Mouse (Mus musculus) forebrain, embryonic 11.5 days (tissue): ENCODE data around the gene Msl1. TPM values are rescaled to one million over a fixed set of nuclear protein-coding genes. Genes with fewer than 3 reads are reported as not detected.
A peak's percentile ranks its signal among the peaks of the same experiment; 100 is the strongest.

Experiments used
- ATAC-seq: fragments of 200-750 bp; cut with Nextera tagmentation; replicated peaks from 2 replicates; pipeline ENCODE4 v1.8.0; 2017; ENCODE audit warnings: moderate TSS enrichment; ENCODE audit not compliant: low FRiP score
- DNase-seq: peaks from one replicate; pipeline ENCODE4 v3.0.0-alpha.2; 2017; ENCODE audit warnings: low spot score
- H3K27ac ChIP-seq: fragments of 300-500 bp; sonication (generic); 2 replicates; pipeline ENCODE4 v1.5.1; 2014; ENCODE audit warnings: low read depth, low read length
- H3K27me3 ChIP-seq: fragments of 300-500 bp; sonication (generic); 2 replicates; pipeline ENCODE4 v1.6.1; 2014; ENCODE audit warnings: mild to moderate bottlenecking, low read length, mixed read lengths; ENCODE audit not compliant: control insufficient read depth, insufficient read depth
- H3K36me3 ChIP-seq: fragments of 300-500 bp; sonication (generic); 2 replicates; pipeline ENCODE4 v1.6.1; 2014; ENCODE audit warnings: mild to moderate bottlenecking, low read length, moderate library complexity, mixed read lengths; ENCODE audit not compliant: control insufficient read depth, insufficient read depth
- H3K4me1 ChIP-seq: fragments of 300-500 bp; sonication (generic); replicated peaks from 2 replicates; pipeline ENCODE4 v1.6.1; 2014; ENCODE audit warnings: low read length, mixed read lengths; ENCODE audit not compliant: control insufficient read depth, insufficient read depth
- H3K4me2 ChIP-seq: fragments of 300-500 bp; sonication (generic); 2 replicates; pipeline ENCODE4 v1.6.1; 2014; ENCODE audit warnings: low read depth, mild to moderate bottlenecking, low read length, moderate library complexity, mixed read lengths; ENCODE audit not compliant: severe bottlenecking
- H3K4me3 ChIP-seq: fragments of 300-500 bp; sonication (generic); 2 replicates; pipeline ENCODE4 v1.5.1; 2014; ENCODE audit warnings: low read depth, low read length
- H3K9ac ChIP-seq: fragments of 300-500 bp; sonication (generic); 2 replicates; pipeline ENCODE4 v1.6.1; 2014; ENCODE audit warnings: low read length
- H3K9me3 ChIP-seq: fragments of 300-500 bp; sonication (generic); 2 replicates; pipeline ENCODE4 v1.6.1; 2016; ENCODE audit warnings: low read length, mixed read lengths; ENCODE audit not compliant: control insufficient read depth
- WGBS: fragments of 180-500 bp; shearing (Covaris S2); extraction: QIAGEN DNeasy Blood & Tissue Kit; methylation state at CpG from one replicate; pipeline ENCODE4 v1.1.7; 2014; 5-methylcytosine and 5-hydroxymethylcytosine counted together
- polyA plus RNA-seq: library from polyadenylated mRNA; unstranded; fragments of >200 nt; fragmentation: Nextera tagmentation; extraction: Ambion mirVana; gene quantifications from 2 replicates; pipeline ENCODE4 v1.2.1, GENCODE M21; 2014

The Msl1 gene
- polyA plus RNA-seq, 1 experiment from 2014 or later, result 24.0 TPM

GRCm38 (mm10) chr11:98787691-98788090, 7.6 kb upstream of the Msl1 start:
- no peak for DNase-seq
- peaks cover 27% of the 10 kb centered on the region for H3K4me1 ChIP-seq
- H3K4me3 ChIP-seq, result no peak overlapping the region
- no peaks in the 10 kb centered on the region for H3K9me3 ChIP-seq
- no peak overlapping the region for H3K9ac ChIP-seq
- no peak overlapping the region for H3K27ac ChIP-seq
- H3K36me3 ChIP-seq, result no peaks in the 10 kb centered on the region
- 96% methylated on average over 1 of the region's 1 CpGs for WGBS
- H3K27me3 ChIP-seq, result no peaks in the 10 kb centered on the region
- ATAC-seq, result no peak
- H3K4me2 ChIP-seq, result no peak overlapping the region

GRCm38 (mm10) chr11:98788139-98788538, 7.2 kb upstream of the Msl1 start:
- Histone ChIP-seq H3K27ac (no peak overlapping the region; the same call in 1 of the 2 replicates), H3K4me2 (no peak overlapping the region), H3K4me1 (peaks cover 22% of the 10 kb centered on the region), H3K27me3 (no peaks in the 10 kb centered on the region), H3K4me3 (no peak overlapping the region), H3K36me3 (no peaks in the 10 kb centered on the region), H3K9me3 (no peaks in the 10 kb centered on the region), H3K9ac (no peak overlapping the region)
- no peak for ATAC-seq
- no peak for DNase-seq
- 90% methylated on average over 5 of the region's 5 CpGs for WGBS

- peak; percentile 88 for DNase-seq
- ATAC-seq, result peak; percentile 82
- H3K9me3 ChIP-seq, result no peaks in the 10 kb centered on the region
- H3K4me3 ChIP-seq, result peak overlapping the region; percentile 38
- no peaks in the 10 kb centered on the region for H3K36me3 ChIP-seq
- peak overlapping the region; percentile 64; the same call in 1 of the 2 replicates for H3K9ac ChIP-seq
- peak overlapping the region; percentile 63; the same call in 1 of the 2 replicates for H3K27ac ChIP-seq
- peaks cover 18% of the 10 kb centered on the region for H3K4me1 ChIP-seq
- peak overlapping the region; percentile 94 for H3K4me2 ChIP-seq
- 15% methylated on average over 18 of the region's 18 CpGs for WGBS
- no peaks in the 10 kb centered on the region for H3K27me3 ChIP-seq
Observed at GRCm38 (mm10) chr11:98788550-98789218, 6.6 kb upstream of the Msl1 start.

- Histone ChIP-seq H3K36me3 (no peaks in the 10 kb centered on the region), H3K27ac (peak overlapping the region; percentile 37; the same call in 1 of the 2 replicates), H3K4me1 (peaks cover 17% of the 10 kb centered on the region), H3K27me3 (no peaks in the 10 kb centered on the region), H3K9me3 (no peaks in the 10 kb centered on the region), H3K9ac (peak overlapping the region; percentile 64), H3K4me3 (peak overlapping the region; percentile 38), H3K4me2 (peak overlapping the region; percentile 94)
- peak; percentile 68 for DNase-seq
- WGBS, result 2% methylated on average over 25 of the region's 25 CpGs
- peak; percentile 28 for ATAC-seq
Observed at GRCm38 (mm10) chr11:98789219-98789807, 6.0 kb upstream of the Msl1 start.

- Histone ChIP-seq H3K27me3 (no peaks in the 10 kb centered on the region), H3K4me2 (peak overlapping the region; percentile 94), H3K4me3 (peak overlapping the region; percentile 38), H3K9me3 (no peaks in the 10 kb centered on the region), H3K4me1 (peaks cover 17% of the 10 kb centered on the region), H3K36me3 (no peaks in the 10 kb centered on the region), H3K9ac (peak overlapping the region; percentile 64), H3K27ac (no peak overlapping the region)
- WGBS, result 42% methylated on average over 5 of the region's 5 CpGs
- DNase-seq (no peak), ATAC-seq (no peak)
Observed at GRCm38 (mm10) chr11:98789824-98790223, 5.5 kb upstream of the Msl1 start.

- no peak for ATAC-seq
- Histone ChIP-seq H3K27ac (no peak overlapping the region), H3K9ac (no peak overlapping the region), H3K9me3 (no peaks in the 10 kb centered on the region), H3K4me3 (no peak overlapping the region), H3K4me2 (no peak overlapping the region), H3K27me3 (no peaks in the 10 kb centered on the region), H3K36me3 (no peaks in the 10 kb centered on the region), H3K4me1 (peaks cover 15% of the 10 kb centered on the region)
- DNase-seq, result no peak
- 80% methylated on average over 5 of the region's 5 CpGs for WGBS
Observed at GRCm38 (mm10) chr11:98790631-98791205, 4.6 kb upstream of the Msl1 start.

GRCm38 (mm10) chr11:98791448-98791847, 3.9 kb upstream of the Msl1 start:
- Histone ChIP-seq H3K36me3 (no peaks in the 10 kb centered on the region), H3K27me3 (no peaks in the 10 kb centered on the region), H3K4me3 (no peak overlapping the region), H3K9ac (no peak overlapping the region), H3K4me2 (no peak overlapping the region), H3K27ac (no peak overlapping the region), H3K4me1 (peaks cover 10% of the 10 kb centered on the region), H3K9me3 (no peaks in the 10 kb centered on the region)
- DNase-seq (no peak), ATAC-seq (no peak)
- WGBS, result 81% methylated on average over 1 of the region's 1 CpGs

- peaks cover 7% of the 10 kb centered on the region for H3K4me1 ChIP-seq
- no peak overlapping the region for H3K4me3 ChIP-seq
- H3K9ac ChIP-seq, result no peak overlapping the region
Observed at GRCm38 (mm10) chr11:98792081-98792480, 3.2 kb upstream of the Msl1 start.

More at GRCm38 (mm10) chr11:98792081-98792480, 3.2 kb upstream of the Msl1 start:
- no peaks in the 10 kb centered on the region for H3K36me3 ChIP-seq
- no peaks in the 10 kb centered on the region for H3K9me3 ChIP-seq
- H3K27ac ChIP-seq, result no peak overlapping the region
- no peak overlapping the region for H3K4me2 ChIP-seq
- ATAC-seq (no peak), DNase-seq (no peak)
- 6% methylated on average over 4 of the region's 4 CpGs for WGBS
- H3K27me3 ChIP-seq, result no peaks in the 10 kb centered on the region
